Mouse (Mus musculus) megakaryocyte-erythroid progenitor cell, adult 5-6 weeks (primary cell): ENCODE measurements around the gene 9130213A22Rik. TPM values are rescaled to one million over a fixed set of nuclear protein-coding genes. Genes with fewer than 3 reads are reported as not detected.
A peak's percentile ranks its signal among the peaks of the same experiment; 100 is the strongest.

Experiments
- ATAC-seq: replicated peaks from 2 replicates; pipeline ENCODE4 v1.8.0; 2016; ENCODE audit warnings: mild to moderate bottlenecking, inconsistent platforms; ENCODE audit not compliant: severe bottlenecking, poor library complexity, low FRiP score, low TSS enrichment
- total RNA-seq, 2 experiments: library from RNA; stranded (forward) in 1 of 2; stranded (reverse) in 1 of 2; fragments of 200-1000, 215-1000 nt in 1 of 2; fragments of >200 nt in 1 of 2; fragmentation: Nextera tagmentation in 1 of 2; gene quantifications; 2 replicates each; pipeline ENCODE4 v1.2.3; 2014 to 2017

The 9130213A22Rik gene
- total RNA-seq, 2 experiments from 2014 or later: not detected

GRCm38 (mm10) chr11:69110319-69111046 is 11.9 kb downstream of the 9130213A22Rik start:
- peak; percentile 59 for ATAC-seq

DNA sequence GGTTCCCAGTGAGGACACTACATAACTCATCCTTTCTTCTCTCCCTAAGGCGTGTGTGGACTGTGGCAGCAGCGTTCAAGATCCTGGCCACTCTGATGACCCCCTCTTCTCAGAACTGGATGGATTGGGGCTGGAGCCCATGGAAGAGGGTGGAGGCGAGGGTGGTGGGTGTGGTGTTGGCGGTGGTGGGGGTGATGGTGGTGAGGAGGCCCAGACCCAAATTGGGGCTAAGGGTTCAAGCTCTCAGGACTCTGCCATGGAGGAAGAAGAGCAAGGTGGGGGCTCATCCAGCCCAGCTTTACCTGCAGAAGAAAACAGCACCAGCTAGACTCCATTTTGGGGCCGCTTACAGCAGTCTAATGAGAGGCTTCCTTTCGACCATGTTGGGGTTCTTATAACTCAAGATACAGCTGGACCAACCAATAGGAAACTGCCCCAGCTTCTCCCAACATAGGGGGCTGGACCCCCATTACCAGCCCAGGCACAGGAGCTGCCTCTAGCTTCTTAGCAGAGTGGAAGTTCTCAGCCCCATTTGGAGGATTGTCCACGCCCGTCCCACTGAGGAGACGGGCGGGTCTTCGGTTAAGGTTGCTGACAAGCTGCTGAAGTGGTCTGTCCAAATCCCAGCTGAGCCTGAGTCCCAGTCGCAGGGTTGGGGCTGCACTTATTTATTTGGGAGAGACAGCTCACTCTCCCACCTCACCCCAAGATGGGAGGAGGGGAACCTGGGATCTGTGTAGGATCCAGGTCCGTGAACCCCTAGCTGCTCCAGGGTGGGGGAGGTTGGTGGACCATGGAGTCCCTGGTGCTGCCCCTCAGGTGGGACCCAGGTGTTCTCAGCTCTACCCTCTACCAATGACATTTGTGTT is 13.1 kb downstream of the 9130213A22Rik start:
- ATAC-seq: no peak

DNA sequence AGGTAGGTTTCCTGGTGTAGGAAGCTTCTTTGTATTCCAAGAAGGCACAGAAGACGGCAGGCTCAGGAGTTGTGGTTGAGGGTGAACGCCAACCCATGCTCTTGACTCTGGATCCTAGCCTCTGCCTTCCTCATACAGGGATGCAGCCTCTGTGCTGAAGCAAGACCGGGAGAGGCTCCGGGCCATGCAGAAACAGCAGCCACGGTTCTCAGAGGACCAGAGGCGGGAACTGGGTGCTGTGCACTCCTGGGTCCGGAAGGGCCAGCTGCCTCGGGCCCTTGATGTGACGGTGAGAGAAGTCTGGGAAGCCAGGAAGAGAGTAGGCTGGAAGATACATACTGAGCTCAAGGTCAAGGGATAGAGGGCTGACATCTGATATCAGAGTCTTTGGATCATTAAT is 14.2 kb downstream of the 9130213A22Rik start:
- no peak for ATAC-seq

DNA sequence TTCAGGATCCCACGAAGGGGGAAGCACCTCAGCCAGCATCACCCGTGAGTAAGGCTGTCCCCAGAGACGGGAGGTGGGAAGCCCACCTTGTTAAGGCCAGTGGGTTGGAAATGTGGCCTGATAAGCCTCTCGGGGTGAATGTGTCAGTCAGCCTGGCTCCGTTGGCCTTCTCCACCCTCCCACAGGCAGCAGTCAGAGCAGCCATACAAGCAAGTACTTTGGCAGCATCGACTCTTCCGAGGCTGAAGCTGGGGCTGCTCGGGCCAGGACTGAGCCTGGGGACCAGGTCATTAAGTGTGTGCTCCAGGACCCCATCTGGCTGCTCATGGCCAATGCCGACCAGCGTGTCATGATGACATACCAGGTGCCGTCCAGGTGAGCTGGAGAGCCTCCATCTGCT is 14.7 kb downstream of the 9130213A22Rik start:
- ATAC-seq: no peak

DNA sequence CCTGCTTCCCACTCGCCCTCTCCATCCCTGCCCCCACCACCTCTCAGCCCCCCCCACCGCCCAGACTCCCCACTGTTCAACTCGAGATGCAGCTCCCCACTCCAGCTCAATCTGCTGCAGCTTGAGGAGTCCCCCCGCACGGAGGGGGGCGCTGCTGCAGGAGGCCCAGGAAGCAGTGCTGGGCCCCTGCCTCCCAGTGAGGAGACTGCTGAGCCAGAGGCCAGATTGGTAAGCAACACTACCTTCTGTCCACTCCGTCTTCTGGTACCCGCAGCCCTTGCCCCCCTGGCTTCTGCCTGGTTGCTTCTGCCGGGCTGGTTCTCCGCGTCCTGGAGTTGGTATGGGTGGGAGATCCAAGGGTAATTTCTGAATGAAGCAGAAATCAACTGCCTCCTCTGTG is 15.5 kb downstream of the 9130213A22Rik start:
- no peak for ATAC-seq

DNA sequence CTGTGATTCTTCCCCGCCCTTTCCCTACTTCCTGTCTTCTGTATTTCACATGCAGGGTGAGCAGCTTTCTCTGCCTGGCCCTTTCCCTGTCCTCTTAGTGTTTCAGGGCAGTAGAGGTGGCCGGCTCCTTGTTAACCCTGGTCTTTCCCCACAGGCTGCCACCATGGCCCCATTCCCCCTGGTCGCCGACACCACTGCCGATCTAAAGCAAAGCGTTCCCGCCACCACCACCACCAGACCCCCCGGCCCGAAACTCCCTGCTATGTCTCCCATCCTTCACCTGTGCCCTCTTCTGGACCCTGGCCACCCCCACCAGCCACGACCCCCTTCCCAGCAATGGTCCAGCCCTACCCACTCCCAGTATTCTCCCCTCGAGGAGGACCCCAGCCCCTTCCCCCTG is 16.1 kb downstream of the 9130213A22Rik start:
- ATAC-seq: no peak

GRCm38 (mm10) chr11:69105796-69106195 is 16.6 kb downstream of the 9130213A22Rik start:
- no peak for ATAC-seq

- no peak for ATAC-seq
These were observed 17.2 kb downstream of the 9130213A22Rik start for GRCm38 (mm10) chr11:69105227-69105626.

- no peak for ATAC-seq
These were observed 17.9 kb downstream of the 9130213A22Rik start for GRCm38 (mm10) chr11:69104487-69104886.

DNA sequence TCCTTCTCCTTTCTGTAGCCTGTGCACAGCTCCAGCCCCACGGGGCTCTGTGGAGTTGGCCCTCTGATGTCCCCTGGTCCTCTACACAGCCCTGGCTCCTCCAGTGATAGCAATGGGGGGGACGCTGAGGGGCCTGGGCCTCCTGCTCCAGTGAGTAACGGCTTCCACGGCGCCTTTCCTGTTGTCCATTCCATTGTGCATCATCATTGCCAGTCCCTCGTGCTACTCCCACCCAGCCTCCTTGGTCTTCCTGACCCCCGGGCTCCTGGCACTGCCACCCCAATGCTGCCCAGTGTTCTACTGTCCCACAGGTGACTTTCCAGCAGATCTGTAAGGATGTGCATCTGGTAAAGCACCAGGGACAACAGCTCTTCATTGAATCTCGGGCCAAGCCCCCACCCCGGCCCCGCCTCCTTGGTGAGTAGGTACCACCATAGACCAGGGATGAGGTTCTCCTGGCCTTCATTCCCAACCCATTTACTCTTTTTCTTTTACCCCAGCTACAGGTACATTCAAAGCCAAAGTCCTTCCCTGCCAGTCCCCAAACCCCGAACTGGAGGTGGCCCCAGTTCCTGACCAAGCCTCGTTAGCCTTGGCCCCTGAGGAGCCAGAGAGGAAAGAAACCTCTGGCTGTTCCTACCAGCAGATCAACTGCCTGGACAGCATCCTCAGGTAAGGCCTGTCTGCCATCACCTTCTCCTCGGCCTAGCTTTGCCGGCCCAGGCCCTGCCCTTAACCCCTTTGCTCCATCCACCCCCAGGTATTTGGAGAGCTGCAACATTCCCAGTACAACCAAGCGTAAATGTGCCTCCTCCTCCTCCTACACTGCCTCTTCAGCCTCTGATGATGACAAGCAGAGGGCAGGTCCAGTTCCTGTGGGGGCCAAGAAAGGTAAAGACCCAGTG is 18.6 kb downstream of the 9130213A22Rik start:
- no peak for ATAC-seq

DNA sequence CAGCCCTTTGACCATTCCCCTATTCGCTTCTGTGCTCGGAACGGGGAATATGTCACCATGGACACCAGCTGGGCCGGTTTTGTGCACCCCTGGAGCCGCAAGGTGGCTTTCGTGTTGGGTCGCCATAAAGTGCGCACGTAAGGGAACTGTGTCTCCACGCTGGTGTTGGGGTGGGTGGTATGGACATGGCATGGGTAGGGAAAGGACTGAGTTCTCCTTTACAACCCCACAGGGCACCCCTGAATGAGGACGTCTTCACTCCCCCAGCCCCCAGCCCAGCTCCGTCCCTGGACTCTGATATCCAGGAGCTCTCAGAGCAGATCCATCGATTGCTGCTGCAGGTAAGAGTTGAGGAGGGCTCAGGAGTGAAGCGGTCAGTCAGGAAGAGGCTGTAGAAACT is 19.3 kb downstream of the 9130213A22Rik start:
- ATAC-seq: no peak

- ATAC-seq: no peak
These were observed 20.0 kb downstream of the 9130213A22Rik start for GRCm38 (mm10) chr11:69102403-69102725.

DNA sequence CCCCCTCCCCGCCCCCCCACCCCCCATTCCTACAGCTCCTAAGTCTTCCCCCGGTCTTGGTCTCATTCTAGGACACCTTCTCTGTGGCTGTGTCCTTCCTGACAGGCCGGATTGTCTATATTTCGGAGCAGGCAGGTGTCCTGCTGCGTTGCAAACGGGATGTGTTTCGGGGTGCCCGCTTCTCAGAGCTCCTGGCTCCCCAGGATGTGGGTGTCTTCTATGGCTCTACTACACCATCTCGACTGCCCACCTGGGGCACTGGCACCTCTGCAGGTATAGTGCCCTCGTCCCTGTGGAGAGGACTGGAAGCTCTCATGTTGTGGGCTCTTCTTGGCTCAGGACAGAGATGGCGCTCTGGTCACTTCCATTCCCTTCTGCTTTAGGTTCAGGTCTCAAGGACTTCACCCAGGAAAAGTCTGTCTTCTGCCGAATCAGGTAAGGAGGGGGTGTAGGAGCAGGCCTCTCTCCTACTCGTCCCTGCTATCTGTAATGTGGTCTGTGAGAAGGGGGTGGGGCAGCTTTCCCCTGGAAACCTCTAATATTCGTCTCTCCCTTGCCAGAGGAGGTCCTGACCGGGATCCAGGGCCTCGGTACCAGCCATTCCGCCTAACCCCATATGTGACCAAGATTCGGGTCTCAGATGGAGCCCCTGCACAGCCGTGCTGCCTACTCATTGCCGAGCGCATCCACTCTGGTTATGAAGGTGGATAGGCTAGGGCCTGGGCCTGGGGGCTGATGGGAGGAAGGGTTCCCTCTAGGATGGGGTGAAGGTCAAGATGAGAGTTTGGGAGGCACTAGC is 20.6 kb downstream of the 9130213A22Rik start:
- ATAC-seq: no peak

DNA sequence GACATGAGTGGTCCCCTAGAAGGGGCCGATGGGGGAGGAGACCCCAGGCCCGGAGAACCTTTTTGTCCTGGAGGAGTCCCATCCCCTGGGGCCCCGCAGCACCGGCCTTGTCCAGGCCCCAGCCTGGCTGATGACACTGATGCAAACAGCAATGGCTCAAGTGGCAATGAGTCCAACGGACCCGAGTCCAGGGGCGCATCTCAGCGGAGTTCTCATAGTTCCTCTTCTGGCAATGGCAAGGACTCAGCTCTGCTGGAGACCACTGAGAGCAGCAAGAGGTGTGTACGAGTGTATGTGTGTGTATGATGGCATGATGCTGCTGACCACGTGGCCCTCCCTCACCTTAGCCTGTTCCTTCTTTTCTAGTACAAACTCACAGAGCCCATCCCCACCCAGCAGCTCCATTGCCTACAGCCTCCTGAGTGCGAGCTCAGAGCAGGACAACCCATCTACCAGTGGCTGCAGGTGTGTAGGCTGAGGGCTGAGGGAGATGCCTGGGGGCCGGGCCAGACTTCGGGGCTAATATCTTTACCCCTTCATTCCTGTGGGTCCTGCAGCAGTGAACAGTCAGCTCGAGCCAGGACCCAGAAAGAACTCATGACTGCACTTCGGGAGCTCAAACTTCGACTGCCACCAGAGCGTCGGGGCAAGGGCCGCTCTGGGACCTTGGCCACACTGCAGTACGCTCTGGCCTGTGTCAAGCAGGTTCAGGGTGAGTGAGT is 21.6 kb downstream of the 9130213A22Rik start:
- no peak for ATAC-seq

GRCm38 (mm10) chr11:69099915-69100345 is 22.5 kb downstream of the 9130213A22Rik start:
- peak; percentile 21 for ATAC-seq

DNA sequence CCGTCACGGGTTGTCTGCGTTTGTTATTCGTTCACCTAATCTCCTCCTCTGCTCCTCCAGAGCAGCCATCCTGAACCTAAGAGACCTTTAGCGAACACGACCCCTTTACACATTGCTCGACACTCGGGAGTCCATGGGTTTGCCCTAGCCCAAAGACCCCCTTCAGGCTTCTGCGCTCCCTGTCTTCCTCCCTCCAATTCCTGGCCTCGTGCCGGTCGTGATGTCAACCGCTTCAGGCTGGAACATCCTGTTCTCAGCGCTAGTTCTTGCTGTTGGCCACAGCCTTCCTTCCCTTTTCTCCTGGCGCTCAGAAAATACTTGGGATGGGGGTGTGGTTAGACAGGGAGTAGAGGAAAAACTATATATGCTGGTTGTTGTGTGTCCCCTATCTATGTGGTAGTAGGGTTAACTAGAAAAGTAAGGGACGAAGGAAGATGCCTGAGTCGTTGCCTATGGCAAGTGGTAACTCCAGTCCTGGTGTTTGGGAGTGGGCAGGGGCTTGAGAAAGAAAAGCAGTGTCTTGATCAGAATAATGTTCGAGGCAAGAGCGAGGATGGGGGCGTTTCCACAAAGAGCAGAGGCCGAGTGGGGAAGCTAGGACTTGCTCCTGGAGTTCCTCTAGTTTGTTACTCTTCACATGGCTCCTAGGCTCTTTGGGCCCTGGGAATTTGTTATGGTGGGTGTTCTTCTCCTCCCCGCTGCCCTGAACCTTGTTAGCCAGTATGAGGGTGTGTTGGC is 23.0 kb downstream of the 9130213A22Rik start:
- ATAC-seq: no peak

DNA sequence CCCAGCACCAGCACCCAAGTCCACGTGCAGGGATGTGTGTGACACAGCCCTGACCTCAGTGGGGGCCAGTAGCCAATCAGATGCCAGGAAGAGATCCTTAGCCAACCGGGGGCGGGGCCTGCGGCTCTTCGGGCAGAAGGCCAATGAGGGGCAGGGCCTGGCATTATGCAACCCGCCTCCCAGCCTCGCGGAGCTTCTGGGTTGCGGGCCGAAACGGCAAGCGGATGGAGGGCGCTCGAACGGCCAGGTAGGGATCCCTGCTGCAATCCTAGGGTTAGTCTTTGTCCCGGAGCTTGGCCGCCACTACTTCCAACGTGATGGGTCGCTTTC is 23.7 kb downstream of the 9130213A22Rik start:
- ATAC-seq: peak; percentile 43
